Mouse (Mus musculus) kidney, adult 2 months (tissue): ENCODE data around the gene Ephx1.
A peak's percentile ranks its signal among the peaks of the same experiment; 100 is the strongest.

Source experiments
- CTCF ChIP-seq: fragments of 200-500 bp; conservative IDR thresholded peaks from 2 replicates; pipeline ENCODE4 v1.5.1; 2011; ENCODE audit warnings: low read depth, mild to moderate bottlenecking, control low read depth, low read length, moderate library complexity, mixed read lengths; ENCODE audit not compliant: insufficient read depth, insufficient read length
- POLR2A ChIP-seq: fragments of 200-500 bp; IDR thresholded peaks from one replicate; pipeline ENCODE4 v1.6.1; 2011; ENCODE audit warnings: low read depth, low read length, control low read depth

- TF ChIP-seq CTCF (peak; percentile 94), POLR2A (no peak)
These were observed 32.9 kb downstream of the Ephx1 start for GRCm38 (mm10) chr1:180987759-180988158.
